Mouse (Mus musculus): ENCODE results near the gene Zfp799. TPM values are rescaled to one million over a fixed set of nuclear protein-coding genes. Genes with fewer than 3 reads are reported as not detected.
A peak's percentile ranks its signal among the peaks of the same experiment; 100 is the strongest.

Zfp799 gene
- total and polyA plus RNA-seq, 2 experiments from 2014 or later: 14.3 to 26.3 TPM

GRCm38 (mm10) chr17:32851581-32851980, 21.5 kb upstream of the Zfp799 start:
- H3K9ac ChIP-seq: no peak overlapping the region
- TF ChIP-seq CTCF (IDR thresholded peaks at IDR 0.05; ENCODE audit: low read depth): no peak
- no peaks in the 10 kb centered on the region for H3K9me3 ChIP-seq (ENCODE audit: low read length)
- no peak overlapping the region for H3K4me3 ChIP-seq (ENCODE audit: low read depth, low read length)
- H3K36me3 ChIP-seq (ENCODE audit: insufficient read depth): no peaks in the 10 kb centered on the region
- H3K4me1 ChIP-seq (ENCODE audit: insufficient read depth): no peaks in the 10 kb centered on the region
- no peaks in the 10 kb centered on the region for H3K27me3 ChIP-seq (ENCODE audit: insufficient read depth, low read length)
- WGBS: 21% methylated on average over 7 of the region's 7 CpGs
- ATAC-seq: no peak
- H3K27ac ChIP-seq (ENCODE audit: low read depth, low read length): no peak overlapping the region
- no peak for DNase-seq
- H3K4me2 ChIP-seq (ENCODE audit: low read depth): no peak overlapping the region

- 69% methylated on average over 2 of the region's 2 CpGs for WGBS
Observed at GRCm38 (mm10) chr17:32841388-32841787, 11.3 kb upstream of the Zfp799 start.

GRCm38 (mm10) chr17:32839083-32839802, 9.2 kb upstream of the Zfp799 start:
- TF ChIP-seq CTCF (IDR thresholded peaks at IDR 0.05; ENCODE audit: low read depth): no peak
- WGBS: 38% methylated on average over 15 of the region's 15 CpGs

More at GRCm38 (mm10) chr17:32841388-32841787, 11.3 kb upstream of the Zfp799 start:
- no peaks in the 10 kb centered on the region for H3K36me3 ChIP-seq (ENCODE audit: insufficient read depth)
- DNase-seq (no peak), ATAC-seq (no peak)
- H3K27me3 ChIP-seq (ENCODE audit: insufficient read depth, low read length): no peaks in the 10 kb centered on the region
- no peak for TF ChIP-seq CTCF (IDR thresholded peaks at IDR 0.05; ENCODE audit: low read depth)
- no peaks in the 10 kb centered on the region for H3K9me3 ChIP-seq (ENCODE audit: low read length)
- no peak overlapping the region for H3K27ac ChIP-seq (ENCODE audit: low read depth, low read length)
- H3K9ac ChIP-seq: no peak overlapping the region
- H3K4me3 ChIP-seq (ENCODE audit: low read depth, low read length): no peak overlapping the region
- no peaks in the 10 kb centered on the region for H3K4me1 ChIP-seq (ENCODE audit: insufficient read depth)
- H3K4me2 ChIP-seq (ENCODE audit: low read depth): no peak overlapping the region

GRCm38 (mm10) chr17:32830418-32830782, 339 bp upstream of the Zfp799 start:
- Histone ChIP-seq H3K9me3 (ENCODE audit: low read length) (no peaks in the 10 kb centered on the region), H3K27ac (ENCODE audit: low read depth, low read length) (no peak overlapping the region), H3K4me3 (ENCODE audit: low read depth, low read length) (peak overlapping the region; percentile 82), H3K27me3 (ENCODE audit: insufficient read depth, low read length) (no peaks in the 10 kb centered on the region), H3K4me1 (ENCODE audit: insufficient read depth) (peaks cover 6% of the 10 kb centered on the region; the same call in 1 of the 2 replicates), H3K36me3 (ENCODE audit: insufficient read depth) (no peaks in the 10 kb centered on the region), H3K4me2 (ENCODE audit: low read depth) (peak overlapping the region; percentile 60), H3K9ac (peak overlapping the region; percentile 99; the same call in 1 of the 2 replicates)
- no peak for TF ChIP-seq CTCF (IDR thresholded peaks at IDR 0.05; ENCODE audit: low read depth)
- 37% methylated on average over 3 of the region's 3 CpGs for WGBS
- ATAC-seq: 0 out of 2 replicates have a peak, but pooled peaks have one; percentile 0
- DNase-seq: no peak

More at GRCm38 (mm10) chr17:32839083-32839802, 9.2 kb upstream of the Zfp799 start:
- Histone ChIP-seq H3K4me1 (ENCODE audit: insufficient read depth) (no peaks in the 10 kb centered on the region), H3K36me3 (ENCODE audit: insufficient read depth) (no peaks in the 10 kb centered on the region), H3K4me3 (ENCODE audit: low read depth, low read length) (no peak overlapping the region), H3K27ac (ENCODE audit: low read depth, low read length) (no peak overlapping the region), H3K27me3 (ENCODE audit: insufficient read depth, low read length) (no peaks in the 10 kb centered on the region), H3K4me2 (ENCODE audit: low read depth) (no peak overlapping the region), H3K9me3 (ENCODE audit: low read length) (no peaks in the 10 kb centered on the region), H3K9ac (no peak overlapping the region)
- DNase-seq (no peak), ATAC-seq (no peak)

GRCm38 (mm10) chr17:32816074-32816784, 13.8 kb downstream of the Zfp799 start:
- WGBS: 69% methylated on average over 1 of the region's 1 CpGs
- no peak overlapping the region for H3K4me2 ChIP-seq (ENCODE audit: low read depth)
- TF ChIP-seq CTCF (IDR thresholded peaks at IDR 0.05; ENCODE audit: low read depth): no peak
- H3K27ac ChIP-seq (ENCODE audit: low read depth, low read length): no peak overlapping the region
- H3K4me1 ChIP-seq (ENCODE audit: insufficient read depth): no peaks in the 10 kb centered on the region
- no peaks in the 10 kb centered on the region for H3K9me3 ChIP-seq (ENCODE audit: low read length)
- H3K36me3 ChIP-seq (ENCODE audit: insufficient read depth): peaks cover 33% of the 10 kb centered on the region
- H3K9ac ChIP-seq: no peak overlapping the region
- peak; percentile 50; the same call in 1 of the 2 replicates for ATAC-seq
- no peaks in the 10 kb centered on the region for H3K27me3 ChIP-seq (ENCODE audit: insufficient read depth, low read length)
- H3K4me3 ChIP-seq (ENCODE audit: low read depth, low read length): no peak overlapping the region
- DNase-seq: no peak

GRCm38 (mm10) chr17:32814136-32814535, 15.9 kb downstream of the Zfp799 start:
- Histone ChIP-seq H3K27me3 (ENCODE audit: insufficient read depth, low read length) (no peaks in the 10 kb centered on the region), H3K4me2 (ENCODE audit: low read depth) (no peak overlapping the region), H3K36me3 (ENCODE audit: insufficient read depth) (peaks cover 15% of the 10 kb centered on the region), H3K4me3 (ENCODE audit: low read depth, low read length) (no peak overlapping the region), H3K9ac (no peak overlapping the region), H3K9me3 (ENCODE audit: low read length) (no peaks in the 10 kb centered on the region), H3K27ac (ENCODE audit: low read depth, low read length) (no peak overlapping the region), H3K4me1 (ENCODE audit: insufficient read depth) (no peaks in the 10 kb centered on the region)
- DNase-seq: no peak
- no peak for TF ChIP-seq CTCF (IDR thresholded peaks at IDR 0.05; ENCODE audit: low read depth)
- WGBS: 78% methylated on average over 7 of the region's 7 CpGs
- no peak for ATAC-seq

GRCm38 (mm10) chr17:32810648-32811047, 19.4 kb downstream of the Zfp799 start:
- no peak for TF ChIP-seq CTCF (IDR thresholded peaks at IDR 0.05; ENCODE audit: low read depth)
- no peak overlapping the region for H3K9ac ChIP-seq
- H3K4me1 ChIP-seq (ENCODE audit: insufficient read depth): peaks cover 3% of the 10 kb centered on the region; the same call in 1 of the 2 replicates
- DNase-seq: no peak
- no peak for ATAC-seq
- no peaks in the 10 kb centered on the region for H3K36me3 ChIP-seq (ENCODE audit: insufficient read depth)
- no peaks in the 10 kb centered on the region for H3K27me3 ChIP-seq (ENCODE audit: insufficient read depth, low read length)
- no peak overlapping the region for H3K27ac ChIP-seq (ENCODE audit: low read depth, low read length)
- H3K9me3 ChIP-seq (ENCODE audit: low read length): no peaks in the 10 kb centered on the region
- no peak overlapping the region for H3K4me2 ChIP-seq (ENCODE audit: low read depth)
- H3K4me3 ChIP-seq (ENCODE audit: low read depth, low read length): no peak overlapping the region
- WGBS: 35% methylated on average over 1 of the region's 1 CpGs

Data from forebrain, postnatal 0 days (tissue).